Mouse (Mus musculus): ENCODE measurements around the gene Mgrn1. TPM values are rescaled to one million over a fixed set of nuclear protein-coding genes. Genes with fewer than 3 reads are reported as not detected.
A peak's percentile ranks its signal among the peaks of the same experiment; 100 is the strongest.

The Mgrn1 gene
- total RNA-seq (2021), result 100 to 1,000 TPM; 164 to 168 TPM
- long read RNA-seq, transcript Mgrn1-202 (17 exons, 3,138 nt), result major isoform, 43 of 120 reads
- long read RNA-seq, transcript Mgrn1-201 (16 exons, 3,095 nt), result minor isoform, 26 of 120 reads
- long read RNA-seq, transcript Mgrn1-203 (17 exons, 2,250 nt), result minor isoform, 6 of 120 reads
- long read RNA-seq, partial matches to known transcripts, result 8 of 120 reads
- long read RNA-seq, other reads (novel, unspliced or antisense), result 36 of 120 reads

DNA sequence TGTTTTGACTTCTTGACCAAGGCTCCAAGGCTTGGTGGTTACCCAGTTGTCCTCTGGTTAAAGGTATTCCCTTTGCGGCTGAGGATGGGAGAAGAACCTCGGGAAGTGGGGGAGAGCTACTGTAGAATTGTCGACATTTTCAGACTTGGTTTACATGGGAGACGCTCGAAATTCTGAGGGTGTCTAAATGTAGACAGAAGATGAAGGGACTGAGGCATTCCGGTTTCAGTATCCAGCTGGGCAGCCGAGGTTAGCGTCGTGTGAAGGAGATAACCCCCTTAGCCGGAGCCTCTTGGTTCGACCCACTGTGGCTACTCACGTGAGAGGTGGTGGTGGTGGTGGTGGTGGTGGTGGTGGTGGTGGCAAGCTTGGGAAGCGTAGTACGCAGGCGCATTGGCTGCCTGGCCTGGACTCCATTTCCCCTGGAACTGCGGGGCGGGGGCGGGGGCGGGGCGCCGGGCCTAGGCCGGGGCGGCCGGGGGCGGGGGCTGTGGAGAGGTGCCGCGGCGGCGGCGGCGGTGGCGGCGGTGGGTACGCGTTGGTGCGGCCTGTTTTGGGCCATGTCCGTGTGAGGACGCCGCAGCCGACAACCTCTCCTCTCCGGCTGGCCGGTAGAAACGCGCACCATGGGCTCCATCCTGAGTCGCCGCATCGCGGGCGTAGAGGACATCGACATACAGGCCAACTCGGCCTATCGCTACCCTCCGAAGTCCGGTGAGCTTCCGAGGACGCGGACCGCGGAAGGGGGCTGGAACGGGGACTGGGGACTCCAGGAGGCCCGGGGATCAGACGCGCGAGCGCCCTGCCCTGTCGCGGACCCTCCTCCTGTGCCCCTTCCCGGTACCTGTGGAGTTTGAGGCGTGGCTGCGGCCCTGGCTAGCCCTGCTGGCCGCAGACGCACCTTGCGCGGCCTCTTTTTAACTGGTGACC, at the start of gene Mgrn1:
Gene Mgrn1, plus strand, starts transcription at position 490 of the 930 bp plus-strand sequence.
- peak; percentile 82 to 90 for DNase-seq (ENCODE audit: low spot score in 2 of 2)

DNA sequence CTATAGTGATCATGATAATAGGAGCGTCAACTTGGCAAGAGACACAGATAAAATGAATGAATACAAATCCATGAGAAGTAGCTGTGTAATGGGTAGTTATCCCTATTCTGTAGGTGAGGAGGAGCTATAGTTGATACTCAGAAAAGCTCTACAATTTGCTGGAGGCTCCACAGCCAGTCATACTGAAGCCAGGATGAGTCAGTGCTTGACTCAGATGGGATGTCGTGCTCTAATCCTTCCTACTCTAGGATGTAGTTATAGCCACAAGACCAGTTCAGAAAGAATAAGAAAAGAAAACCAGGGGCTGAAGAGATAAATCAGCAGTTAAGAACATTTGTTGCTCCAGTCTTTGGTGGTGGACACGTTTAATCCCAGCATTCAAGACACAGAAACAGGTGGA, 48.4 kb upstream of the Mgrn1 start:
- no peak for DNase-seq (ENCODE audit: low spot score in 2 of 2)

GRCm38 (mm10) chr16:4839552-4839951, 46.5 kb upstream of the Mgrn1 start:
- DNase-seq (ENCODE audit: low spot score in 2 of 2), result no peak

- no peak for DNase-seq (ENCODE audit: low spot score in 2 of 2)
Measured at GRCm38 (mm10) chr16:4840231-4840630, 45.8 kb upstream of the Mgrn1 start.

- DNase-seq (ENCODE audit: low spot score in 2 of 2), result no peak
Measured at GRCm38 (mm10) chr16:4847041-4847440, 39.0 kb upstream of the Mgrn1 start.

- DNase-seq (ENCODE audit: low spot score in 2 of 2), result no peak
Measured at GRCm38 (mm10) chr16:4848090-4848489, 38.0 kb upstream of the Mgrn1 start.

DNA sequence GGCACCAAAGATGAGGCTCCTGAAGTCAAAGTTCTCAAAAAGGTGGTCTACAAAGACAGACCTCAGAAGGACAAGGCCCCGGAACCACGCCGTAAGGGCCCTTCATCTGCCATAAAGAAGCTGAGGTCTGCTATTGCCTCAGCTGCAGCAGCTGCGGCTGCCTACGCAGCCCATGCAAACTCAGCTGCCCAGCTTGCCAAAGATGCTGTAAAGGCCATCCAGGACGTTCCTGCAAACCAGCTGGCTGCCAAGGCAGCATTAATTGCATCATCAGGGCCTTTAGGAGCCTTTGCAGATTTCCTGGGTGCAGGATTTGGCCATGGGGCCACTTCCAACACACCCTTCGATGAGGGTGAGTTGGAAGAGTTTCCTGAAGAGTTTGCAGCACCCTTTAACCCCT, 35.7 kb upstream of the Mgrn1 start:
- DNase-seq (ENCODE audit: low spot score in 2 of 2), result no peak

DNA sequence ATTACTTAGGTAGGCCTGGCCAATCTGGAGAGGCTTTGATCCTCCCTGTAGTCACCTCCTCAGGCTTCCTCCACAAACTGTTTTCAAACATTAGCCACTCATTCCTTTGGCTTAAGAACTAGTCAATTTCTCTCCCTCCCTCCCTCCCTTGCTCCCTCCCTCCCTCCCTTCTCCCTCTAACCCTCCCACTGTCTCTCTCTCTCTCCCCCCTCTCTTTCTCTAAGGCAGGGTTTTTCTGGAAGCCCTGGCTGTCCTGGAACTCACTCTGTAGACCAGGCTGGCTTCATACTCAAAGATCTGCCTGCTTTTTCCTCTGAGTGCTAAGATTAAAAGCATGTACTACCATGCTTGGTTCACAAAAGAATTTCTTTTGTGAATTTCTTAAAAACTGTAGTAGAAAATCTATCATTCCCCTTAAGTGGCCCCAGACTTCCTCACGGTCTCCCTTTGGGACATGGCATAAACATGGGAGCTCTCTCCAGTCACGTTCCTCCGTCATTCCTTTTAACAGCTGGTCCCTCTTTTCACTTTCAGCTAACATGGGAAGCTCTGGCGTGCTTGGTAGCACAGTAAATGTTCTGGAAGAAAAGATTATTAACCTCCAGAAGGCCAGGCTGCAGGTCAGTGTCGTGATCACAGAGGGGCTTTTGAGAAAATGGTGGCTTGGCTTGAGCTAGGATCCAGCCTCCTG, 35.0 kb upstream of the Mgrn1 start:
- DNase-seq (ENCODE audit: low spot score in 2 of 2), result no peak

DNA sequence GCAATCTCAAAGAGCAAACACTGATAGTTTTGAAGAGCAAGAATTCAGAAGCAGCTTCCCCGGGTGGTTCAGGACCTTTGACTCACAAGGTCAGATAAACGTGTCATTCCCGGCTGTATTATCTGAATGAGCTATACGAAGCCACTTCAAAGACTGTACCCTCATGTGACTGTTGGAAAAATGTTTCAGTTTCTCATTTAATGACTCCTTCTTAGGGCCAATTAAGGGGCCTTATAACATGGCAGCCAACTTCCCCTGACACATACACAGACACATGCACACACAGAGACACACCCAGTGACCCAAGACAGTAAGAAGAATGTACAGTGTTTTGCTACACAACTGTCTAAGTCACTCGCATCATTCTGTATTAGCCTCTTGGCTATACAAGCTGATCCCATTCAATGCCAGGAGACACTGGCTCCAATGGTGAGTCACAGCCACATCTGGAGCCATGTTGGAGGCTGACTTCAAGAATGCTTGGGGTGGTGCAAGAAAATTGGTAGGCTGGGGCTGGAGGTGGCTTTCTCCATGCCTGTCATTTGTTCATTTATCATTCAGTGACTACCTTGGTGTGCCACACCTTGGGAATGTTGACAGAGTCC, 30.9 kb upstream of the Mgrn1 start:
- no peak for DNase-seq (ENCODE audit: low spot score in 2 of 2)

DNA sequence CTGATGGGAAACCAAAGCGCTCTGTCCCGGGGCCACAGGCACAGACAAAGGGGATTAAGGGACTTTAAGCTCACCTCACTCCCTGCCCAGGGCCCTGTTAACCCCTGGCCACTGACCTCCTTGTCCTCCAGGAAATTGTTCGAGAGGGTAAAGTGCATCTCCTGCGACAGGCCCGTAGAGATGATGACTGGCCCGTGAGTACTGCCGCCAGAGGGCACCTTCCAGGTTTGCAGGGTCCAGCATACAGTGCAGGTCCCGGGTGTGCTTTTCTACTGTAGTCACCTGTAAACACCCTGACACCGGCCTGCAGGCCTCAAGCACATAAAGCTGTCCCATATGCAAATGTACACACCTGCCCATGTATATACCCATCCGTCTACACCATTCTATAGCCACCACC, 24.7 kb upstream of the Mgrn1 start:
- DNase-seq (ENCODE audit: low spot score in 2 of 2), result no peak

GRCm38 (mm10) chr16:4862863-4863483, 23.1 kb upstream of the Mgrn1 start:
- peak; percentile 68 to 76 for DNase-seq (ENCODE audit: low spot score in 2 of 2)

DNA sequence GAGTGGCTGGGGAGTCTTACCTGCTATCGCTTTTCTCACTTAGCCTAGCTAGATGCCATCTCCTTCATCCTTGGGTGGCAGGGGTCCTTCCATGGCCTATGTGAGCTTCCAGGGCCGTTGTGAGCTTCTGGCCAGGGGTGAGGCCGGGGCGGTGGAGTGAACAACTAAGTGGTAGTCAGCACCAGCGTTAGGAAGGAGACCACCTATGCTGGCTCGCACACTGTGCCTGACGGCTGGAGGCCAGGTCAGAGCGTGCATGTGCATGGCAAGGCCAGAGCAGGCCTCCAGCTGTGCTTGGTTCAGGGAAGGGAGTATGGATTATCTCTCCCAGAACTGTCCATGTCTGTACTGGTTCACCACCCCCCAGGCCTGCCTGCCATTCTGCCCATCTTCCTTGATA, 22.3 kb upstream of the Mgrn1 start:
- DNase-seq (ENCODE audit: low spot score in 2 of 2), result no peak

DNA sequence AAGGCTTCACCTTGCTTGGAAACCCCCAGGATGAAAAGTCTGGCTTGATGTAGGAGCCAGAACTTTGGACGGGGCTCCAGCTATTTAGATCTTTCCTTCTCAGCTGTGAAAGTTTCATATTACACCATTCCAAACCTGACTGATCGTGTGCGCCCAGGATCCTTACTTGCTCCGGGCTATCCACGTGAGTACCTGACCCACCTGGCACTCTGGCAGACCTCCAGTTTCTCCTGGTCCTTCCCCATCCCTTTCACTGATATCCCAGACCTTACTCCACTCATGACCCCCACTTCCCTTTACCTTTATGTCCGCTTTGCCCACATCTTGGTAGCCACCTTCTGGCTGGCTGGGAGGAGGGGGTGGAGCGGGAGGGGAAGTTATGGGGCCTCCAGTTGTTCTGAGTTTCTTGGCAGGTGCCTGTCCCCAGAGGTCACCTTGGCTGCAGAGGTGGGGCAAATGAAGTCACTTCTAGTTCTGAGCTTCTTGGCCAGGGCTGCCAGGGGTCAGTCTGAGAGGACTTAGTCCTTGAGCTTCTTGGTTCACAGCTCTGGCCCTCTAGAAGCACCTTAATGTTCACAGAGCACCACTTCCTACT, 19.9 kb upstream of the Mgrn1 start:
- DNase-seq (ENCODE audit: low spot score in 2 of 2), result no peak

GRCm38 (mm10) chr16:4870490-4870889, 15.6 kb upstream of the Mgrn1 start:
- no peak for DNase-seq (ENCODE audit: low spot score in 2 of 2)

DNA sequence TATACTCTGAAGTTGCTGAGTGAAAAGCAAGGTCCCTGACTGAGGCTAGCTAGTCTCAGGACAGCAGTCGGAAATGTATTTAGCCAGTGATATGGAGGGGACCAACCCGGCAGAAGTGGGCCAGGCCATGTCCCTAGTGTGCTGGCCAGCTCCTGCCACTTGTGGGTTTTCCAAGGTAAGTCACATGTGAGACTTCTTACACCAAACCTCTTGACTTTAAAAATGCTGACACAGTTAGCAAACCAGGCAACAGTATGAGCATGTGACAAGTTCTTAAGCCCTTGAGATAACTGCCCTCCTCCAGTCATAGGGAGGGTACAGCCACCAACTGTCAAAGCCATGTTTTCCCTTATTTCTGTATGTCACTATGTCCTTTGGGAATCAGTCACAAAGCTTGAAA, 14.1 kb upstream of the Mgrn1 start:
- DNase-seq (ENCODE audit: low spot score in 2 of 2), result no peak

DNA sequence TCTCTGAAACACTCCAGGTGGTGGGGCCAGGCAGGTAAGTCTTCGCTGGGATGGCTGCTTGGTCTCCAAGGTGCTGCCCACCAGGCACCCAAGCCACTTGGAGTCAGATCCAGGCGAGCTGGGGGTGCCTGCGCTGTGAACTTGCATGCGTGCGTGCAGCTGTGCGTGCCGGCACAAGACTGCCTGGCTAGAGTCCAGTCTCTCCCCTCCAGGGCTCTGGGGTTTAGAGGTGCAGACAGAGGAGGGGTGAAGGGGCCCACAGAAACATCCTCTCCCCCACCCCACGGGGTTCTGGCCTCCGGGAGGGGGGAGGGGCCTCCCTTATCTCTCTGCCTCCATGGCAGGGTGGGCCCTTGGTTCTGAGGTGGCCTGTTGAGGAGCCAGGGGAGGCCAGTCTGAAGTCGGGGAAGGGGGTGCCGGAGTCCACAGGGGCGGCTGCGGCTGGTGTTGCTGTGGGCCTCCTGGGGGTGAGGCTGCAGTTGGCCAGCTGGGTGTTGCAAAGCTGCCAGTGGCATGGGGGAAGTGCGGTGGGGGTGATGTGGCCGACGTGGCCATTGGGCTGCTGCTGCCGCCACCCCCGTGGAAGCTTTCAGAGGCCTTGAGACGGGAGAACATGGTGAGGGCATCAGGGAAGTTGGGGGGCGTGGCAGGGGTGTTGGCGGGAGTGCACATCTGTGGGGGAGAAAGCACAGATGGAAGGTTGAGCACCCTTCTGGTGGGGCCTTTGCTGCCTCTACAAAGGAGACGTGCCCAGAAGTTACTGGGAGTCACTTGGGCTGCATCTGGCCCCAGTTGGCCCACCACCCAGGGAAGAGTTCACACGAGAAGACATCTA, 10.6 kb upstream of the Mgrn1 start:
- DNase-seq (ENCODE audit: low spot score in 2 of 2), result no peak

DNA sequence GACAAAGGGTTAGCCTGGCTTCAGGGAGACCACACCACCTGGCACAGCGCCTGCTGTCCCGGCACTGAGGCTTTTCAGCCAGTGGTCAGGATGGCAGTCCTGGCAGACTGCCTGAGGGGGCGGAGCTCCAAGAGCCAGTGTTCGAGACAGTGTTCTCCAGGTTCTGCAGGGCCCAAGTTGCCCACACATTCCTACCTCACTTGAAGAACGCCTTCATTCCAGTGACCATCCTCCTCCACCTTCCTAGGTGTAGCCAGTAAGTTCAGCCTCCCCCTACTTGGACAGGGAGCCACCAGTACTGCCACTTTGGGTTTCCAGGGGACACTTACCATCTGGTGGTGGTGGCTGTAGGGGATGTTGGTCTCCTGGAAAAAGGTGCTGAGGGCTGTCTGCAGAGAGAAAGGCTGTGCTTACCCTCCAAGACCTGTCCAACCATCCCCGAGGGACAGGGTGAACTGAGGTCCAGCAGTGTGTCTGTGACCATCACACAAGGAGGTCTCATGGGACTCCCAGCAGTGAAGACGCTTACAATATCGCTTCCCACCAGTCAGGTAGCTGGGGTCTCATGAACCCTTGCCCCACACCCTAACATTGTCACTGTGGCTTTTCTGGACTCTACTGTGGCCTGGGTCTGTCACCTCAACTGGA, 9.9 kb upstream of the Mgrn1 start:
- peak; percentile 72 to 80 for DNase-seq (ENCODE audit: low spot score in 2 of 2)

- no peak for DNase-seq (ENCODE audit: low spot score in 2 of 2)
Measured at GRCm38 (mm10) chr16:4877195-4877594, 8.9 kb upstream of the Mgrn1 start.

DNA sequence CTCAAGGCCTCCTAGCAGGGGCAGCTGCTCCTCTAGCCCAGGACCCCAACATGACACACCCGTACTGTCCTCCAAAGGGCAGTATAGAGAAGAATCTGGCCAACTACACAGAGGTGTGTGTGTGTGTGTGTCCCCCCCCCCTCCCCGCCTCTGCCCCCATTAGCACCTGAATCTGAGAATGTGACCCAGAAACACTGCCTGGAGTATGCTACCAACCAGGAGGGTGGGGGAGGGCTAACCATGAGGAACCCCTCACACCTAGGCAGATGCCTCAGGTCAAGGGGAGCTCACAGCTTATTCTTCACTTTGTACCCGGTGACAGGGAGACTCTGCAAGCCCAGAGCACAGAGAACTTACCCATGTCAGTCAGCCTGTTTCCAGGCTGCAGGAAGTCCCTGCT, 8.3 kb upstream of the Mgrn1 start:
- DNase-seq (ENCODE audit: low spot score in 2 of 2), result no peak

Data from layer of hippocampus, postnatal 10 days (tissue).